Mouse (Mus musculus) frontal cortex, adult 2 months (tissue): ENCODE results near the gene Ssc4d. TPM values are rescaled to one million over a fixed set of nuclear protein-coding genes. Genes with fewer than 3 reads are reported as not detected.

Experiments
- DNase-seq, 2 experiments: peaks; one replicate each; pipeline ENCODE4 v3.0.0; 2022; ENCODE audit warnings: low spot score in 1 of 2; ENCODE audit errors: extremely low spot score in 1 of 2
- polyA plus RNA-seq: library from polyadenylated mRNA; depleted of rRNA; stranded (reverse); fragments of >200 nt; gene quantifications from 2 replicates; pipeline ENCODE4 v1.2.3, GENCODE M21; 2012

Gene Ssc4d
- polyA plus RNA-seq, 1 experiment, result 2.6 TPM

GRCm38 (mm10) chr5:135945916-135946408, 28.4 kb downstream of the Ssc4d start:
- DNase-seq, result no peak

DNA sequence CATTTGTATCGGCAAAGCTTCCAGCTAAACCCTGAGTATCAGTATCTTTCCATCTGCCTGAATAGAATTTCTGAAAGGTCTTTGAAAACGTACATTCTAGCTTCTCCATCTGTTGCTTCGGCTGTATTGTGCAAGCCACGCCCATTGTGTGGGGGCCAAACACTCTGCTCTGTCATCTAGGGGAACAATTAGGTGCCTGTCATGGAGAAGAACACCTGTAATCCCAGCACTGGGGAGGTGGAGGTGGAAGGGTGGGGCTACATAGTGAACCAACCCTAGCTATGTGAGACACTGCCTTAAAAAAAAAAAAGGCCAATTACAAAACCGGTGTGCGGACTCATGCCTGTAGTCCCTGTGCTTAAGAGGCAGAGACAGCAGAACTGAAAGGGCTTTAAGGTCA, 31.6 kb downstream of the Ssc4d start:
- no peak for DNase-seq

- DNase-seq, result no peak
Measured at GRCm38 (mm10) chr5:135940587-135940986, 33.7 kb downstream of the Ssc4d start.

GRCm38 (mm10) chr5:135935641-135936190, 38.6 kb downstream of the Ssc4d start:
- DNase-seq, result no peak

DNA sequence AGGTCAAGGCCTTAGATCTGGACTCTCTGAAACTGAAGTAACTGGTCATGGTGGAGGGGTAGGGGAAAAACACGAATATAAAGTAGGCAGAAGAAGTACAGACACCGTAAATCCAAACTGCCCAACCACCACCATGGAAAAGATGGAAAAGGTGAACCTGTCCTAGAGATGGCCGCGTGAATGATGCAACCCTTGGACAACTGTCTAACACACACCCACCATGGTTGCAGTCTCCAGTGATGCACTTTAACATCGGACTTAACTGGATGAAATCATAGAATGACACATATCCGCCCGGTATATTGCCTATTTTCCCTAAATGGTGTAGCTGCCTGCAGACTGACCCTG, 39.2 kb downstream of the Ssc4d start:
- no peak for DNase-seq

- peak; percentile 94 to 98 for DNase-seq
Measured at GRCm38 (mm10) chr5:135934481-135935175, 39.7 kb downstream of the Ssc4d start, which contains the start of gene Ywhag. Gene Ywhag, minus strand, starts transcription at chr5:135934616.

- DNase-seq, result peak; percentile 50 to 73
Measured at GRCm38 (mm10) chr5:135933900-135934441, 40.4 kb downstream of the Ssc4d start.

- DNase-seq, result peak in 1 of 2 experiments; percentile 44
Measured at GRCm38 (mm10) chr5:135933222-135933899, 41.0 kb downstream of the Ssc4d start.

DNA sequence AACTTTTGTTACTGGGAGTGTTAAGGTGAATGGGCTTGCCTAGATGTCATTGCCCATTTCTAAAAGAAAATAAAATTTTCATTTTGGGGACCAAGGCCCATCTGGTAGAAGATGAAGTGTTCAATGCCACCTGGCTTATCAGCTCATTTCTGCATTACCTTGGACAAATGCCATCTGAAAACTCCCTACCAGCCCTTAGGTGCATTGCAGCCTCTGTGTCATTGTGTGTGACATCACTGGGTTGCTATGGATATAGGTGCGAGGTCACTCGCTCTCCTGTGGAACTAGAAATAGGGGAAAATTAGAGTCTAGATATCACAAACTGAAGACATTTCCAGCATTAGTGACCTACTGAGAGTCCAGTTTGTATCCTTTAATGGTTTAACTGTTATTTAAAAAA, 42.0 kb downstream of the Ssc4d start:
- DNase-seq, result no peak

- peak in 1 of 2 experiments; percentile 68 for DNase-seq
Measured at GRCm38 (mm10) chr5:135931526-135931925, 42.8 kb downstream of the Ssc4d start.

DNA sequence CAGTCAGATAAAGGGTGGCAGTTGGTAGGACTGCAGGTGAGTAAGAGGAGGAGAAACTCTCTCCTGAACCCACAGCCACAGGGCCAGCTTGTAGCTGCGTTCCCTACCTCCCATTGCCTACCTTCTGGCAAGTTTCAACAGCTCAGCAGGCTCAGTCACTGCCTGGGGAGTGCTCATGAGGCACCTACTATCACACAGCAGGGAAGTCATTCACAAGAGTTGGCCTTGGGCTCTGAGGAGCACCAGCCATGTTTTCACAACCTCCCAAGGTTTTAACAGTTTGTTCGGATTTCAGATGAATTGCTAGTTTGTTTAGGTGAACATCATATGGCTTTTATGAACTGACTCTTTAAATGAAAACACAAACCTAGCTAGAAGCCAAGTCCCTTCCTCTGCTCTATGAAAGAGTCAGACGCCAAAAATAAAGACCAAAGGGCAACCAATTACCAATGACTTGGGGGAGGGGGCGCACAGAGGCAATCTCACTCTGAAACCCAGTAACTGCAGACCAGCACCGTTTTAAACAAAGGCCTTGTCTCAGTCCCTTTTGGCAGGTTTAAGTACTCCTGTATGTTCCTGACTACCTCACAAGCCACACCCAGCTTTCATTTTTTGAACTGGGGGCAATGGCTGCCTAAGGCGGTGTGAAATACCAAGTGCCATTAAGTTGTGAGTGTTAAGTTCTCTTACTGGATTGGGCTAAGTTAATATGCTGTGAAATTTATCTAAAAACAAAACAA, 44.5 kb downstream of the Ssc4d start:
- no peak for DNase-seq

GRCm38 (mm10) chr5:135923901-135924300, 50.4 kb downstream of the Ssc4d start:
- DNase-seq, result no peak

- DNase-seq, result no peak
Measured at GRCm38 (mm10) chr5:135919902-135920301, 54.4 kb downstream of the Ssc4d start.

GRCm38 (mm10) chr5:135918593-135918992, 55.7 kb downstream of the Ssc4d start:
- DNase-seq, result no peak

- DNase-seq, result no peak
Measured at GRCm38 (mm10) chr5:135918059-135918437, 56.3 kb downstream of the Ssc4d start.

GRCm38 (mm10) chr5:135917327-135918058, 56.8 kb downstream of the Ssc4d start:
- no peak for DNase-seq

DNA sequence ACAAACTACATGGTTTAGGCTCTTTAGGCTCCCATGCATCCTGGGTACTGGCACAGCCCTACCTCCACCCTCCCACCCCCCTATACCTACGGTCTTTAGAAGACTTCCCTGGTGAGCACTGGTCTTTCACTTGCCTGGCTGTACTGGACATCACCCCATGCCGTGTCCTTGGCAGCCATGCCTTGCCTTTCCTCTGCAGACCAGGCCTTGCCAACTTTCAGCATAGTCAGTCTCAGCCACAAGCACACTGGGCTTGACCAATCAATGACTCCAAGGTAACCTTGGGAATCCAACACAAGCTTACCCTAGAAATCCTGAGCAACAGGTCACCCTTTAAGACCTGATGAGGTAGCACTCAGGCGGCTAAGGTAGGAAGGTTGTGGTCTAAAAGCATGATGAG, 57.7 kb downstream of the Ssc4d start:
- no peak for DNase-seq

DNA sequence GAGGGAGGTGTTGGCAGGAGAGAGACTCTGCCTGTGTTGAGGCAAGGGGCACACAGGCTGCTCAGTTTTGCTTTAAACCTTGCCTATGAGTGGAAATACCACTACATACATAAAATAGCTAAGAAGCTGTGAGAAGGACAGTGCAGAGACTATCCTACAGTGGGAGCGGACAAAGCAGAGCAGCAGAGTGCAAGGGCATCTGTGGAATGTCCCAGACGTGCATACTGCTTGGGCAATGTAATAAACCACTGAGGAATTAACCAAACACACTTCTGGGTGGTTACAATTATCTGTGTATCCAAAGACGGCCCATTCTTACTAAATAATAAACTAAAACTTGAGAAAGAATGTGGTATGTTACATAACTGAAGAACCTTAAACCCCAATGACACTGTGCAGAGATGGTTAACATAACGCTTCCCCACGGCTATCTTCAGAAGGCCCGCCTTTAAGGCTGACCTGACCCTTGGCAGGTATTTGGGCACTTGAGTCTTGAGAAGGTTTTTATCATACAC, 58.2 kb downstream of the Ssc4d start:
- DNase-seq, result no peak

DNA sequence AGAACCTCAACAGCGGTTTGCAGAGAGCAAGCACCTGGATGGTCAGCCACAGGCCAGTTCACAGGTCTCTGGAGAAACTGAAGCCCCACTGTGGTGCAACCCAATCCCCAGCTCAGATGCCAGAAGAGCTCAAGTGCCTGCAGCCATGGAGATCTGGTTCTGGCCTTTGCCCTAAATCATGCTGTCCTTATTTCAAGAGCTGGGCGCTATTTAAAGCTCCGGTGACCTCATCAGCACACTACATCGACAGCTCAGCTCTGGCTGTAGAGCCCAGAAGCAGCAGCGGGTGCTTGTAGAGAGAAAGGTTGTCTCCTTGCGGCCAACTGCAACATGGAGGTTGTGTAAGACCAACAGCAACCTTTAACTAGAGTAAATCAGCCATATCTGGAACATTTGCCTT, 60.2 kb downstream of the Ssc4d start:
- DNase-seq, result no peak

DNA sequence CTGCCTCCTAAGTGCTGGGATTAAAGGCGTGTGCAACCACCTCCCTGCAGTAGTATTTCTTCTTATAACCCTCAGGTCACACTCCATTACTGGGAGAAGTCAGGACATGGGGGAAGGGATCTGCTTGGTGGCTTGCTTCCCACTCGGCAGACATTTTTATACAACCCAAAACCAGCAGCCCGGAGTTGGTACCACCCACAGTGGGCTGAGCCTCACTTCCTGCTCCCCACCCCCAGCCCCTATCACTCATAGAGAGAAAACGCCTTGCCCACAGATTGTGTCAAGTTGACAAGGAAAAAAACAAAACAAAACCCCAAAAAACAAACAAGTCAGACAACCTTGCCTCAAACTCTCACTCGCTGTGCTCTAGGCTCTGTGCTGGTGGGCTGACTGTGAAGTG, 61.1 kb downstream of the Ssc4d start:
- no peak for DNase-seq
